Mouse (Mus musculus) mouse trophoblast stem cell (cell line): ENCODE measurements around the gene Ppp2r5a.
"Not testable (repeated sequence)": the region's sequence is repeated elsewhere in the genome, so short reads cannot be mapped to it uniquely, and the experiment has no call there.

Experiments
- in situ Hi-C, 2 experiments: fragments of 300-500 bp; cut with MseI, MboI; formaldehyde crosslinking; loops; 2 replicates in 1 of 2; 3 replicates in 1 of 2; pipeline ENCODE4 v1.15.1; 2025

Gene Ppp2r5a

GRCm38 (mm10) chr1:191403074-191403473 lies at the start of gene Ppp2r5a:
Ppp2r5a (minus strand) TSS chr1:191403272.
- in situ Hi-C loops, result no loop called here

- in situ Hi-C loops, result no loop called here
Observed at GRCm38 (mm10) chr1:191450614-191451013, 47.5 kb upstream of the Ppp2r5a start.

- in situ Hi-C loops, result no loop called here
Observed at GRCm38 (mm10) chr1:191449537-191449936, 46.5 kb upstream of the Ppp2r5a start.

- in situ Hi-C loops, result no loop called here
Observed at GRCm38 (mm10) chr1:191447391-191448016, 44.4 kb upstream of the Ppp2r5a start.

- in situ Hi-C loops, result no loop called here
Observed at GRCm38 (mm10) chr1:191446307-191446706, 43.2 kb upstream of the Ppp2r5a start.

- in situ Hi-C loops, result no loop called here
Observed at GRCm38 (mm10) chr1:191445831-191446258, 42.8 kb upstream of the Ppp2r5a start.

GRCm38 (mm10) chr1:191445401-191445800 lies 42.3 kb upstream of the Ppp2r5a start:
- in situ Hi-C loops, result no loop called here

- in situ Hi-C loops, result no loop called here
Observed at GRCm38 (mm10) chr1:191444467-191444866, 41.4 kb upstream of the Ppp2r5a start.

- in situ Hi-C loops, result no loop called here
Observed at GRCm38 (mm10) chr1:191439011-191439410, 35.9 kb upstream of the Ppp2r5a start.

- in situ Hi-C loops, result no loop called here
Observed at GRCm38 (mm10) chr1:191438546-191438945, 35.5 kb upstream of the Ppp2r5a start.

- in situ Hi-C loops, result no loop called here
Observed at GRCm38 (mm10) chr1:191436647-191437046, 33.6 kb upstream of the Ppp2r5a start.

- in situ Hi-C loops, result no loop called here
Observed at GRCm38 (mm10) chr1:191435359-191435758, 32.3 kb upstream of the Ppp2r5a start.

GRCm38 (mm10) chr1:191432531-191432930 lies 29.5 kb upstream of the Ppp2r5a start:
- in situ Hi-C loops, result no loop called here

GRCm38 (mm10) chr1:191432023-191432422 lies 29.0 kb upstream of the Ppp2r5a start:
- in situ Hi-C loops, result no loop called here

- in situ Hi-C loops, result no loop called here
Observed at GRCm38 (mm10) chr1:191430121-191430520, 27.0 kb upstream of the Ppp2r5a start.

GRCm38 (mm10) chr1:191425884-191426283 lies 22.8 kb upstream of the Ppp2r5a start:
- in situ Hi-C loops, result no loop called here

GRCm38 (mm10) chr1:191423201-191423600 lies 20.1 kb upstream of the Ppp2r5a start:
- in situ Hi-C loops, result no loop called here

GRCm38 (mm10) chr1:191422714-191423113 lies 19.6 kb upstream of the Ppp2r5a start:
- in situ Hi-C loops, result not testable (repeated sequence)

- in situ Hi-C loops, result no loop called here
Observed at GRCm38 (mm10) chr1:191422164-191422563, 19.1 kb upstream of the Ppp2r5a start.

GRCm38 (mm10) chr1:191421426-191421999 lies 18.4 kb upstream of the Ppp2r5a start:
- in situ Hi-C loops, result no loop called here

- in situ Hi-C loops, result no loop called here
Observed at GRCm38 (mm10) chr1:191420930-191421404, 17.9 kb upstream of the Ppp2r5a start.

- in situ Hi-C loops, result no loop called here
Observed at GRCm38 (mm10) chr1:191419991-191420751, 17.1 kb upstream of the Ppp2r5a start.

- in situ Hi-C loops, result no loop called here
Observed at GRCm38 (mm10) chr1:191419421-191419820, 16.3 kb upstream of the Ppp2r5a start.
